Mouse (Mus musculus) cerebellum, adult 2 months (tissue): Measurements from ENCODE around the gene Dxo.

Experiments
- CTCF ChIP-seq: fragments of 200-500 bp; IDR thresholded peaks from 2 replicates; pipeline ENCODE4 v1.5.1; 2011; ENCODE audit warnings: low read depth, mild to moderate bottlenecking, control low read depth, low read length, moderate library complexity, borderline replicate concordance; ENCODE audit not compliant: insufficient read depth
- POLR2A ChIP-seq: fragments of 200-500 bp; IDR thresholded peaks from 2 replicates; pipeline ENCODE4 v1.6.1; 2011; ENCODE audit warnings: low read length, control low read depth, borderline replicate concordance; ENCODE audit not compliant: insufficient read depth

GRCm38 (mm10) chr17:34853511-34853910, 16.7 kb downstream of the Dxo start:
- no peak for TF ChIP-seq CTCF
- TF ChIP-seq POLR2A: no peak
